Mouse (Mus musculus) forebrain, embryonic 15.5 days (tissue): Measurements from ENCODE around the gene BC048562. TPM values are rescaled to one million over a fixed set of nuclear protein-coding genes. Genes with fewer than 3 reads are reported as not detected.
A peak's percentile ranks its signal among the peaks of the same experiment; 100 is the strongest.

Source experiments
- ATAC-seq: fragments of 200-750 bp; cut with Nextera tagmentation; replicated peaks from 2 replicates; pipeline ENCODE4 v1.8.0; 2017; ENCODE audit warnings: mild to moderate bottlenecking, moderate TSS enrichment, moderate library complexity
- H3K27ac ChIP-seq: fragments of 300-500 bp; sonication (generic); replicated peaks from 2 replicates; pipeline ENCODE4 v1.5.1; 2015; ENCODE audit warnings: mild to moderate bottlenecking, inconsistent platforms
- H3K27me3 ChIP-seq: fragments of 300-500 bp; sonication (generic); 2 replicates; pipeline ENCODE4 v1.6.1; 2015; ENCODE audit warnings: inconsistent platforms
- H3K36me3 ChIP-seq: fragments of 300-500 bp; sonication (generic); 2 replicates; pipeline ENCODE4 v1.6.1; 2015; ENCODE audit warnings: mild to moderate bottlenecking, inconsistent platforms
- H3K4me1 ChIP-seq: fragments of 300-500 bp; sonication (generic); 2 replicates; pipeline ENCODE4 v1.6.1; 2015; ENCODE audit warnings: inconsistent platforms
- H3K4me2 ChIP-seq: fragments of 300-500 bp; sonication (generic); replicated peaks from 2 replicates; pipeline ENCODE4 v1.6.1; 2015; ENCODE audit warnings: mild to moderate bottlenecking, inconsistent platforms
- H3K4me3 ChIP-seq: fragments of 300-500 bp; sonication (generic); 2 replicates; pipeline ENCODE4 v1.5.1; 2015; ENCODE audit warnings: mild to moderate bottlenecking, inconsistent platforms
- H3K9ac ChIP-seq: fragments of 300-500 bp; sonication (generic); replicated peaks from 2 replicates; pipeline ENCODE4 v1.6.1; 2015; ENCODE audit warnings: mild to moderate bottlenecking, inconsistent platforms
- H3K9me3 ChIP-seq: fragments of 300-500 bp; sonication (generic); 2 replicates; pipeline ENCODE4 v1.6.1; 2016; ENCODE audit warnings: inconsistent platforms
- WGBS: fragments of 180-500 bp; shearing (Covaris S2); methylation state at CpG from one replicate; pipeline ENCODE4 v1.1.7; 2015; ENCODE audit warnings: mixed read lengths; 5-methylcytosine and 5-hydroxymethylcytosine counted together
- polyA plus RNA-seq: library from polyadenylated mRNA; unstranded; fragments of >200 nt; fragmentation: Nextera tagmentation; extraction: Ambion mirVana; gene quantifications from 2 replicates; pipeline ENCODE4 v1.2.1, GENCODE M21; 2015

Gene BC048562
- polyA plus RNA-seq, 1 experiment from 2014 or later, result not detected

DNA sequence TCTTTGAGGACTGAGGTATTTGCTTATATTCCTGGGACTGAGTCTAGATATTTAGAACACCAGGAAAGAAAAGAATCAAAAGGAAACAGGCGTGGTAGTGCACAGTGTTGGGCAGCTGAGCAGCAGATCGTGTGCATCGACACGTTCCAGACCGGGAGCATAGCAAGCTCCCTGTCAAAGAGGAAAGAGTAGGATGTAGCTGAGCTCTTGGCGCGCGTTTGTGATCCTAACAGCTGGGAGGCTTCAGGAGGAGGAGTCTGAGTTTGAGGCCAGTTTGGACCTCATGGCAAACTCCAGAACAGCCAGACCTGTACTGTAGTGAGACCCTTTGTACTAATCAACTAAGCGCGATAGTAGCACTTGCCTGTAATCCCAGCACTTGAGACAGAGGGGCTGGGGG is 25.9 kb downstream of the BC048562 start:
- ATAC-seq, result no peak
- Histone ChIP-seq H3K9ac (no peak overlapping the region), H3K4me1 (peaks cover 15% of the 10 kb centered on the region), H3K4me2 (no peak overlapping the region), H3K36me3 (peaks cover 41% of the 10 kb centered on the region), H3K9me3 (no peaks in the 10 kb centered on the region), H3K27ac (no peak overlapping the region), H3K4me3 (no peak overlapping the region), H3K27me3 (no peaks in the 10 kb centered on the region)
- 93% methylated on average over 10 of the region's 10 CpGs for WGBS

DNA sequence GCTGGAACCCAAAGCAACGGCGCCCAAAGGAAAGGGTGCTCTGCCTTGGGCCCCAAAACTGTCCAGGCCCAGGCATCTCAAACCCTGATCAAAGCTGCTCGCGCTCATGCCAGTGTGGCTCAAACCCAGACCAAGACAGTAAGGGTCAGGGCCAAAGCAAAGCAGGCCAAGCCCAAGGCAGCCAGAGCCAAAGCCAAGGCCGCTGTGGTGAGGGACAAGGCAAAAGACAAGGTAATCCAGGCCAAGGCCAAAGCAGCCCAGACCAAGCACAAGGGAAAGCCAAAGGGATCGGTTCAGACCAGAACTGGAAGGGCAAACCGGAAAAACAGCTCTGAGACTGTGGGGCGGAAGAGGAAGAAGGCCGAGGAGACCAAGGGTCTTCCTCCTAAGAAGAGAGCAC is 27.4 kb downstream of the BC048562 start:
- peaks cover 41% of the 10 kb centered on the region for H3K36me3 ChIP-seq
- peaks cover 15% of the 10 kb centered on the region for H3K4me1 ChIP-seq
- no peak overlapping the region for H3K27ac ChIP-seq
- no peak overlapping the region for H3K9ac ChIP-seq
- no peak for ATAC-seq
- 97% methylated on average over 9 of the region's 9 CpGs for WGBS
- no peak overlapping the region for H3K4me2 ChIP-seq
- no peak overlapping the region for H3K4me3 ChIP-seq
- no peaks in the 10 kb centered on the region for H3K9me3 ChIP-seq
- no peaks in the 10 kb centered on the region for H3K27me3 ChIP-seq

DNA sequence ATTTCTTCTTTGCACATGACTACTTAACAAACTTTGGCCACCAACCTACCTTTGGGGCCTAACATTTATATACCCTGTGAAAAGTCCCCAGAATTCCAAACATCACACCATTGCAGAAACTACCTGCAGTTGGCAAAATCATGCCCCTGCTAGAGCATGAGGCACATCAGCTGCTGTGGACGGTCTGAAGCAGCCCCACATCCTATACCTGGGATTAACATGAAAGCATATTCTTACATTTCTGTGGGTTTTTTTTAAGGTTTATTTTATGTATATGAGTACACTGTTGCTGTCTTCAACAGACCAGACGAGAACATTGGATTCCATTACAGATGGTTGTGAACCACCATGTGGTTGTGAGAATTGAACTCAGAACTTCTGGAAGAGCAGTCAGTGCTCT is 29.9 kb downstream of the BC048562 start:
- 95% methylated on average over 2 of the region's 2 CpGs for WGBS
- no peak overlapping the region for H3K9ac ChIP-seq
- no peak overlapping the region for H3K27ac ChIP-seq
- no peak overlapping the region for H3K4me3 ChIP-seq
- no peaks in the 10 kb centered on the region for H3K9me3 ChIP-seq
- H3K4me1 ChIP-seq, result peaks cover 10% of the 10 kb centered on the region
- no peaks in the 10 kb centered on the region for H3K27me3 ChIP-seq
- no peak for ATAC-seq
- no peak overlapping the region for H3K4me2 ChIP-seq
- H3K36me3 ChIP-seq, result peaks cover 41% of the 10 kb centered on the region

DNA sequence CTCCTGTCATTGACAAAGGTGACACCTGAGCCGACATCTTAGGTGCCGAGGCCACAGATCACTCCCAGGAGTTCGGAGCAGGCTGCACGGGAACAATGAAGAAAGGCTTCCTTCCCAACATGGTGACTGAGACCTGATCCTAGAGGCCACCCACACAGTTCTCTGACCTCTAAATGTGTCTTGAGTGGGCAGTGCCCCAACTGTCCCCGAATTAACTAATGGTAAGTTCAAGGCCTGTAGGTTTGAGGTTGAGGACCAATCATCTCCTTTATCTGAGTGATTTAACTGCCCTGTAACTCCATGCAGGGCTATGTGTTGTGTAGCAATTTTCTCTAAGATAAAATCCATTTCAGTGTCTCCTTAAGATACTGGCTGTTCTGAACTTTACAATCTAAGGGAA is 33.1 kb downstream of the BC048562 start:
- no peak overlapping the region for H3K9ac ChIP-seq
- H3K4me2 ChIP-seq, result no peak overlapping the region
- H3K36me3 ChIP-seq, result peaks cover 26% of the 10 kb centered on the region
- H3K4me1 ChIP-seq, result no peaks in the 10 kb centered on the region
- H3K27ac ChIP-seq, result no peak overlapping the region
- no peaks in the 10 kb centered on the region for H3K9me3 ChIP-seq
- H3K27me3 ChIP-seq, result no peaks in the 10 kb centered on the region
- 77% methylated on average over 5 of the region's 5 CpGs for WGBS
- ATAC-seq, result no peak
- no peak overlapping the region for H3K4me3 ChIP-seq

DNA sequence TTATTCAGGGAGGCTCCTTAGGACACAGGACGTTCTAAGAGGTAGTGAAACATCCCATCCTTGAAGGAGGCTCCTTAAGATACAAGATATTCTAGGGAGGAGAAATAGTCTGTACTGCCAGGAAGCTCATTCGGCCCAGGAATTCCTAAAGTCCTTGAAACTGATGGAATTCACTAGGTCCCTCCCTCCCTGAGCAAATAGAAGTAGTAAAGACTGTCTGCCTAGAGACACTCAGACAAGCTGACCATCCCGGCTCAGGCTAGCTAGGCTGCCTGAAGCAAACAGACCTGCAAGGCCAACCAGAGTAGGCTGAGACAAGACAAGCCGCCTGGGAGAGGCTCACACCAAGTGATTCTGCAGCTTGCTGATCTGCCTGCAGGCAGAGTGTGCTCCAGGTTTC is 33.6 kb downstream of the BC048562 start:
- 79% methylated on average over 4 of the region's 4 CpGs for WGBS
- Histone ChIP-seq H3K27me3 (no peaks in the 10 kb centered on the region), H3K4me2 (no peak overlapping the region), H3K36me3 (peaks cover 22% of the 10 kb centered on the region), H3K4me3 (no peak overlapping the region), H3K9ac (no peak overlapping the region), H3K27ac (no peak overlapping the region), H3K4me1 (no peaks in the 10 kb centered on the region), H3K9me3 (no peaks in the 10 kb centered on the region)
- ATAC-seq, result no peak

DNA sequence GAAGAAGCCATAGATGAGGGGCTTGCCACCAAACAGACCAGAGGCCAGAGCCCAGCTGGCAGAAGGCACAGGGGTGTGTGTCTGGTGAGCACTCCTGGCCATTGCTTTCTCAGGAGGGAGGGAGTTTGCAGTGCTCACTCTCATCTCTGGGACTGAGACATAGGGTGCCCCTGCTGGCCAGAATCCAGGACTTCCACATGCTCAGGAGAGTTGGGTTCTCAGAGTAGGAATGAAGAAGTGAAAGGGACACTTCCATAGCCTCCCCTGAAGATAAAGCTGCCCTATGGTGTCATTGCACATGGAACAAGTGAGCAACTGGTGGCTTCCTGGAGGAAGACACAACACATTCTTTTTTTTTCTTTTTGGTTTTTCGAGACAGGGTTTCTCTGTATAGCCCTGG is 38.2 kb downstream of the BC048562 start:
- Histone ChIP-seq H3K27me3 (no peaks in the 10 kb centered on the region), H3K27ac (no peak overlapping the region), H3K4me3 (no peak overlapping the region), H3K9me3 (no peaks in the 10 kb centered on the region), H3K4me1 (peaks cover 11% of the 10 kb centered on the region), H3K9ac (no peak overlapping the region), H3K36me3 (no peaks in the 10 kb centered on the region), H3K4me2 (no peak overlapping the region)
- 62% methylated on average over 1 of the region's 1 CpGs for WGBS
- no peak for ATAC-seq

DNA sequence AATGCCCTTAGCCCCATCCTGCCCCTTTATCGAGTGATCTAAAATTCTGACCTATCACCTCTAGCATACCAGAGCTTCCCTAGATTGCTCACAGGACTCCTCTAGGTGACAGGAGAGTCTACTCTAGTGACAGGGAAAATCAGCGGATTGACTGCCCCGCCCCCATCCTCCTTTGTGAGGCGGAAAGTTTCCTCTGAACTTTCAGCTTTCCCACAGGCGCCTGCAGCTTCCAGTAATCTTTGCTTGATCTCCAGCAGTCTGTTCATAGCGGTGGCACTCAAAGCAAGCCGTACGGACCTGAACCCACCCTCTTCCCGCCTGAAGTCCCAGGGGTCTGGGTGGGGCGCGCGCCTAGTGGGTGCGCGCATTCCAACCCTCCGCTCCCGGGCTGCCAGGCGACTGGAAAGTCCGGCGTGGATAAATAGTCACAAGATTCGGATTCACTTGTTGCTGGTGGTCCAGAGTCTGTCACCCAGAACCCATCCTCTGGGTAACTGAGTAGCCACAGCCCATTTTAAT is 42.4 kb downstream of the BC048562 start:
- Histone ChIP-seq H3K27ac (peak overlapping the region; percentile 25; the same call in 1 of the 2 replicates), H3K9ac (0 out of 2 replicates have a peak overlapping the region, but pooled peaks have one; percentile 28), H3K4me2 (peak overlapping the region; percentile 49), H3K9me3 (no peaks in the 10 kb centered on the region), H3K4me1 (peaks cover 19% of the 10 kb centered on the region), H3K27me3 (no peaks in the 10 kb centered on the region), H3K4me3 (peak overlapping the region; percentile 41), H3K36me3 (no peaks in the 10 kb centered on the region)
- WGBS, result under 1% methylated on average over 20 of the region's 20 CpGs
- ATAC-seq, result peak; percentile 55

DNA sequence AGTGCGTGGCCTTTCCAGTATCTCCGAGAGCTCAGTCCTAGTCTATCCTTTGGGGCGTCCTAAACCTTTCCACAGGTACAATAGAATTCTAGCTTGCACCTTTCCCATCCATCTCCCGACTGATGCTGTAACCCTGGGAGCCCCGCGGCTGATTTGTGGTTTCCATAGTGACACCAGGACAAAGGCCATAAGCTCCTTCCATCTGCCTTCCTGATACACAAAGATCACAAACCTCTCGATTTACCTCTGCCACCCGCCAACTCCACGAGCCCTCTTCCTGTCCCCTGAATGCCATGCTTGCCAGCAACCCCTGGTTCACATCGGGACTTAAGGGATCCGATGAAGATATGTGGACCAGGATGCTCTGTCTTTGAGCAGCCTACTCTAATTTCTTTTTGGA is 43.0 kb downstream of the BC048562 start:
- Histone ChIP-seq H3K36me3 (no peaks in the 10 kb centered on the region), H3K4me1 (peaks cover 19% of the 10 kb centered on the region), H3K27me3 (no peaks in the 10 kb centered on the region), H3K4me3 (peak overlapping the region; percentile 41), H3K9me3 (no peaks in the 10 kb centered on the region), H3K4me2 (peak overlapping the region; percentile 49), H3K27ac (peak overlapping the region; percentile 25; the same call in 1 of the 2 replicates), H3K9ac (0 out of 2 replicates have a peak overlapping the region, but pooled peaks have one; percentile 28)
- peak; percentile 7; the same call in 1 of the 2 replicates for ATAC-seq
- WGBS, result 24% methylated on average over 11 of the region's 11 CpGs

DNA sequence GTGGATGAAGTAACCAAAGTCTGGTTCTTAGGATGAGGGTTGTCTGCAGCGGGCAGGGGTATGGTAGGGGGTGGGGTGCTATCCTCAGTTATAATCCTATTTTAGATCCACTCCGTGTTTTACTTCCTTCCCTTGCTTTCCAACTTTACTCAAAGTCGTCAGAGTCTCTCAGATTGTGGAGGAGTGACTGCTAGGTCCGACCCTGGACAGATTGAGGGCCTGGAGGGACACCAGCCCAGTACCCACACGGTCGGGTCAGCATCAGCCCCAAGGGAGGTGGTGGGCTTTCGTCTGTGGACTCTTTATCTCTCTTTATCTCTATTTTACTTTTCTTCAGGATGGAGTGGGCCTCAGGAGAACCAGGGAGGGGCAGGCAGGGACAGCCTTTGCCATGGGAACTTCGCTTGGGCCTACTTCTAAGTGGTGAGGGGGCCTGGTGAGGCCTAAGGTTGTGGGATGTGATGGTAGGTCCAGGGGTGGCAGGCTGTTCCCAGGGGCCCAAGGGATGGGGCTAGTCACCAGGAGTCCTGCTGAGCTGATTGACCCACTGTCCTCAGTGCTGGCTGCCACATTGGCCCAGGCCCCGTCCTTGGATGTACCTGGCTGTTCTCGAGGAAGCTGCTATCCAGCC is 43.6 kb downstream of the BC048562 start, which contains the start of gene Lamb2:
Gene Lamb2 (plus strand): TSS at position 16 of the 631 bp plus-strand sequence.
- H3K27ac ChIP-seq, result peak within 1 kb of the TSS; percentile 25; the same call in 1 of the 2 replicates
- H3K4me2 ChIP-seq, result peak within 1 kb of the TSS; percentile 49
- no peaks in the 10 kb centered on the region for H3K9me3 ChIP-seq
- no peaks in the 10 kb centered on the region for H3K36me3 ChIP-seq
- peak within 1 kb of the TSS; percentile 37 for H3K9ac ChIP-seq
- WGBS, result 5% methylated on average over 10 of the region's 10 CpGs
- H3K4me1 ChIP-seq, result peaks cover 19% of the 10 kb centered on the region
- no peaks in the 10 kb centered on the region for H3K27me3 ChIP-seq
- H3K4me3 ChIP-seq, result peak within 1 kb of the TSS; percentile 41
- peak; percentile 45; the same call in 1 of the 2 replicates for ATAC-seq

DNA sequence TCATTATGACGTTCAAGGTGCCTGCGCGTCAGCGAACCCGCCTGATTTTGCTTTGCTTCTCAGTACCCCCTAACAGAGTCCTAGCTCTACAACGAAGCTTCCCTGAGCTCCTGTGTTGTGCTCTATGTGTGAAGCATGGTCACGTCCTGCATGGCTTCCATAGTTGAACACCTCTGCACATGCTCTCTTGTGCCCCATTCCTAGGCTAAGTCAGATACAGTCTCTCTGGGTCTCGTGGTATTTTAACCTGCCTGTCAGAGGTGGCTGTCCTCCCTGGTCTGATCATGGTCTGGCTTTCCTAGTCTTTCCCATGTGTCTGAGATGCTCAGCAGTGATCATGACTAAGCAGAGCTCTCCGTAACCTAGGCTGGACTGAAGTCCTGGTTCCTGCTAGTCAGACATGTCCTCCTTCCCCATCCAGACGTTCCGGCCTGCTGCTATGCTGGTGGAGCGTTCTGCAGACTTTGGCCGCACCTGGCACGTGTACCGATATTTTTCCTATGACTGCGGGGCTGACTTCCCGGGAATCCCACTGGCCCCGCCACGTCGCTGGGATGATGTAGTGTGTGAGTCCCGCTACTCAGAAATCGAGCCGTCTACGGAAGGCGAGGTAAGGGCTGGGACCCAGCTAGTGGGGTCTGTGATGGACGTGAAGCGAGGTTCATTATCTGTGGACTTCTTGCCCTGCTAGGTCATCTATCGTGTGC is 44.7 kb downstream of the BC048562 start:
- peaks cover 19% of the 10 kb centered on the region for H3K4me1 ChIP-seq
- H3K9ac ChIP-seq, result no peak overlapping the region
- H3K4me3 ChIP-seq, result no peak overlapping the region
- H3K9me3 ChIP-seq, result no peaks in the 10 kb centered on the region
- H3K27me3 ChIP-seq, result no peaks in the 10 kb centered on the region
- H3K36me3 ChIP-seq, result no peaks in the 10 kb centered on the region
- ATAC-seq, result no peak
- WGBS, result 93% methylated on average over 28 of the region's 28 CpGs
- H3K4me2 ChIP-seq, result no peak overlapping the region
- H3K27ac ChIP-seq, result no peak overlapping the region

DNA sequence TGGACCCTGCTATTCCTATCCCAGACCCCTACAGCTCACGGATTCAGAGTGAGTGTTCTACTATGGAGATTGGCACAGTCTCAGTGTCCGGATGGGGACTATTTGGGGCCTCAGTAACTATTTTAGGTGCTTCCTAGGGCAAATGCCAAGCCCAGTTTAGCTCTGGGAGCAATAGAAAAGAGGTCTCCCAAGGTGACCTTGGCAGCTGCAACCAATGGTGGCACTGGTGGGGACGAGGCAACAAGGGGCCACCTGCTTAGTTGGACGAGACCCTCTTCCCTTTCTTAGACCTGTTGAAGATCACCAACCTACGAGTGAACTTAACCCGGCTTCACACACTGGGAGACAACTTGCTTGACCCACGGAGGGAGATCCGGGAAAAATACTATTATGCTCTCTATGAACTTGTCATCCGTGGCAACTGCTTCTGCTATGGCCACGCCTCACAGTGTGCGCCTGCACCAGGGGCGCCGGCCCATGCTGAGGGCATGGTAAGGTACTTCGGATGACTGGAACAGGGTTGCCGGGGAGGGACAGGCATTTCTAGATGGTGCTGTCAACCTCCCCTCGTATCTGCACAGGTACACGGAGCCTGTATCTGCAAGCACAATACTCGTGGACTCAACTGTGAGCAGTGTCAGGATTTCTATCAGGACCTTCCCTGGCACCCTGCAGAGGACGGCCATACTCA is 45.4 kb downstream of the BC048562 start:
- 90% methylated on average over 19 of the region's 19 CpGs for WGBS
- no peak for ATAC-seq
- Histone ChIP-seq H3K27me3 (no peaks in the 10 kb centered on the region), H3K36me3 (no peaks in the 10 kb centered on the region), H3K4me1 (peaks cover 19% of the 10 kb centered on the region), H3K4me3 (no peak overlapping the region), H3K4me2 (no peak overlapping the region), H3K9me3 (no peaks in the 10 kb centered on the region), H3K27ac (no peak overlapping the region), H3K9ac (no peak overlapping the region)
